Mouse (Mus musculus) right cerebral cortex, adult 18-20 months (tissue): ENCODE results near the gene Rps6kc1.
A peak's percentile ranks its signal among the peaks of the same experiment; 100 is the strongest.

ENCODE experiments used
- DNase-seq: peaks from one replicate; pipeline ENCODE4 v3.0.0; 2022; ENCODE audit warnings: mixed read lengths

The Rps6kc1 gene

DNA sequence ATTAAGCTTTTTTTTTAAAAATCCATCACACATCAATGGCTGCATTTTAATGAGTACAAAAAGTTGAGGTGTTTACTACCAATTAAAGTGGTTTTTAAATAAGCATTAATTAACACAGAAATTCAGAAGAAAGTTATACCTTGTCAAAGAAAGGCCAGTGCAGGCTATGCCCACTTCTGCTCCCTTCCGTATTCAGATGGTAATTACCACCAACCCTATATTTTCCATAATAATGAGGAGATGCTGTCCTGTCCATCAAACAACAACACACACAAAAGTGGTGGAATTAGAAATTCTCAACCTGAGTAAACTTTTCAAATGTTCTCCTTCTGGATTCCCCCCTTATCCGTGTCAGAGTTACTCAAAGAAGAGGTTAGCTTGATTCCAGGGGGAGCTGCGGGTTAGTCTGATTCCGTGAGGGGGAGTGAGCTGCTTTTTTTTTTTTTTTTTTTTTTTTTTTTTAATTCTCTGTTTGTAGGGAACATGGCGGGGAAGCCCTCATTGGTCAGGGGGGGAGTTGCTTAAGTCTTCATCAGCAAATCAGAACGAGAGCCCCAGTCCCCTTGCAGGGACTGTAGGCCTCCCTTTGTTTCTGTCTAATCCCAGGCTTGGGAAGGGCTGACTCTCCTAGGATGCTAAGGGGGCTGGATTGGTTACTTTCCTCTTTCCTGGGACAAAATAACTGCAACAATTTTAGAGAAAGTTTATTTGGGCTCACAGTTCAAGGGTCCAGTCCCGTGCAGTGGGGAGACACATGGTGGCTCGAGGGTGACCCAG lies 159.6 kb downstream of the Rps6kc1 start:
- DNase-seq, result no peak

DNA sequence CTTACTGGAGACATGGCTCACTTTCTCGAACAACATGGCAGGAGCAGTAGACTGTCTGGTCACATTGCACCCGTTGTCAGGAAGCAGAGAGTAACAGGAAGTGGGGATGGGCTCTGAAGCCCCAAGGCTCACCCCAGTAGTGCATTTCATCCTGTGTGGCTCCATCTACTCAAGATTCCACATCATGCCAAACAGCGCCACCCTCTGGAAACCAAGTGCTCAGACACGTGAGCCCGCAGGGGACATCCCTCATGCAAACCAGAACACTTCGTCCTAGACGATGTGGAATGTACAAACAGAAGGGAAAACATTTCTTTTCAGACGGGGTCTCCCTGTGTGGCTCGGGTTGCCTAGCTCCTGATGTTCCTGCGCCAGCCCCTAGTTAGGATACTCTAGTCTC lies 162.6 kb downstream of the Rps6kc1 start:
- DNase-seq, result no peak

DNA sequence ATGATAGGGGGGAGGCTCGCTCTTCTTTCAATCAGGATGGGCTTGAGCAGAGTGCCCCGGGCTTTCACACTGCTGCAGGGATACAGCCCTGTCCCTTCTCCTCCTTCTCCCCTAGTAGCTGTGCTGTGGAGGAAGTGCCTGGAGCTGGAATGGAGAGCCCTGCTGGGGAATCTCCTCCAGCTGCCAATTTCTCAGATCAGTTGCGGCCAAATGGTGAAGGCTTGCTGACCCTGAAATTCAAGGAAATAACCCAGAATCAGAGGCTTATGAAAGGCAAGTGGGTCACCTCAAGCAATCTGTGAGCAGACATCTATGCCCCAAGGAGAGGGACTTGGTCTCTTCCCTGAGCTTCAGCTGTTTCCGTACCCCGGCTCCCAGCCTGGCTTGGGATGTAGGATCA lies 170.1 kb downstream of the Rps6kc1 start:
- no peak for DNase-seq

DNA sequence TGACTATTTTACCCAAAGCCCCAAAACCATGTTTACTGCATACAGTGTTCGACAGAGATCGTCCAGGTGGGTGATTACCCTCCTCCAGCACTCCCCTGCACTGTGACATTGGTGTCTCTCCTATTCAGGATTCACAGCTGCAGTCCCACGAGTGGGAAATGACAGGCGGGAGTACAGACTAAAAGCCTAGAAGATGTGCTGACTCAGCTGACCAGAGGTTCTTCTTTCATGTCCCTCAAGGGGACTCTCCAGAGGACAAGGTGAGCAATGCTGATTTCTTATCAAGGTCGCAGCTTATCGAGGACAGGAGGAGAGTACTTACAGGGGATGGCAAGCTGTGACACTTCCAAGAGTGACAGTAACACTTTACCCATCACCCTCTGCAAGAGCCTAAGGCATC lies 178.8 kb downstream of the Rps6kc1 start:
- DNase-seq, result no peak

DNA sequence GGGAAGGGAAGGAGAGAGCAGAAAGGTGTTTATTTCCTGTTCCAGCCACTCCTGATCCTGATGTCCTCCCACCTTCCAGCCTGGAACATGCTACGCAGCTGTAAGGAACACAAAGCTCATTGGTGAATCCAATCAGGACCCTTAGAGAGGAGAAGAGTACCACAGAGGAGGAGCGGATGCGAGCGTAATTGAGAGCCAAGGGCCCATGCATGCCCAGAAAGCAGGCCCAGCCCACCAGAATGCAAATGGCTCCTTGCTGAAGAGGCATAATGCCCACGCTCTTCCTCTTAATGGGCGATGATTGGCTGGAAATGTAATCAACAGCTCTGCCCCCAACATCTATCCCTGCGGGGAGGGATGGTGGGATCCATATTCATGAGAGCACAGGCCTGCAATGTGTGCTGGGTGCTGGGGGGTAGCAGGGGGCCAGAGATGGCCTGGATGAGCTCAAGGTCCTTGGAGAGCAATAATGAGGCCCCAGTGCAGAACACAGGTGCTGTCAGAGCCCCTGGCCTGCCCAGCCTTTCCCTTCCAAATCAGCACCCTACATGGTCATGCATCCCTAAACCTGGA lies 182.0 kb downstream of the Rps6kc1 start:
- no peak for DNase-seq

DNA sequence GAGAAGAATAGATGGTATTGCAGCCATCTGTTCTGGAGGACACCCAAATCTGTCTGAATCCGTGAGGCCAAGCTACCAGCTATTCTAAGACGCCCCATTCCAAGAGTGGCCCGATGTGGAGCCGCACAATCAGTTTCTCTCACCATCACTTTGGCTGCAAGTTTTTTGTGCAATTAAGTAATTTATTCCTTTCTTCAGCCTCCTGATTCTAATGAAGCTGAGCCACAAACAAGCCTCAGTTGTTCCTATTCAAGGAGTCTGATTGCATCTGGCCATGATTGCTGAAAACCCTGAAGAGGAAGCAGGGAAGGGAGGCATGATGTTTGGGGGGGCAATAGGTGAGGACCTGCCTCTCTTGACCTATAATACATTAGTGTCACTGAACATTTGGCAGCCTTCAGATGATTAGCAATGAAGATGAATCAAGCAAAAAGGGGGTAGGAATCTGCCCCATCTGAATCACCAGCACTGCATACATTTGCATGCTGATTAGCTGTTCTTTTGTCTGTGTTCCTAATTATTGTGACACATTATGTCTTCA lies 183.4 kb downstream of the Rps6kc1 start:
- peak; percentile 28 for DNase-seq

DNA sequence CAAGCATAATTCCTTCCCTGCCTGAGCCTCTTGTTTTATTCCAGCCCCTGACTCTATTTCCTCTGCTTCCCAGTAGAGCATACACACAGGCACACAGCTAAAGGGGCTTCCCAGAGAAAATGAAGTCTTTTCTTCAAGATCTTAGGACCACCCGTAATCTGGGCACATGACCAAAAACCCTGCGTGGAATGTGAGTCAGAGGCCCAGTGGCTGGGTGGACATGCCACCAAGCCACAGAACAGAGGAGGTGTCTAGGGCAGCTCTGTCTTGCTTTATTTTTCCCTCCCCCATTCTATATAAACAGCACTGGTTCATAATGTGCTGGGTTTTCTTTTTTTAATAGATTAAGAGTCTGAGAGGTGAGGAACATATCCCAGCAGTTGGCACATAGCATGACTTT lies 184.2 kb downstream of the Rps6kc1 start:
- DNase-seq, result no peak

DNA sequence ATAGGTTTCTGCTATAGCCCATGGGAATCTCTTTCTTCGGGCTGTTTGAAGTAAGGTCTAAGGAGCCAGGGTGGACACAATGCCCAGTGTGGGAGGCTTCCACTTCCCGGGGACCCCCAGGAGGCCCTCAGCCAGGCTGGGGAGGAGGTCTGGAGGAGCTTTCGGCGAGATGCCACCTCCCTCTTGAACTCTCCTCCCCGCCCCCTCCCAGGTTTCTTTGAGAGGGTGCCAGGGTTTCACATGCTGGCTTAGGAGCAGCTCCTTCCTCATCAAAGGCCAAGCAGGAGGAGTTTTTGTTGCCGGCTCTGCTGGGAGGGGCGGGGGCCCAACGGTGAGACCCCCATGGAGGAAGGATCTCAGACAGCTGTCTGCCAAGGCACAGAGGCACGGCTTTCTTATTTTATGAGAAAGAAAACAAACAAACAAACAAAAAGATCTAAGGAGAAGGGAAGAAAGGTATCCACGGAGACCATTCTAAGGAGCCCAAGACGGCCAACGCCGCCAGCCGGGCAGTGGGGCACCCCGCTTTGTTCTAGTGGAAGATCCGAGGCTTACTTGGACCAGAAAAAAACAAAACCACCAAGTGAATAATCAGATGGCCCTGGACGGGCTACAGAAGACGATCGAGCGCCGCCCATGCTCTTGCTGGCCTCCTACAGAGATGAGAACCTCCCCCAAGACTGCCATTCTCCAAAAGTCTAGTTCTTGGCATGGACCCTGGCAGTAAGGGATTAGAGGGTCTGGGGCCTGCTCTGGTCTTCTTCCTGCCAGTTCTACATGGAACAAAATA lies 186.8 kb downstream of the Rps6kc1 start:
- peak; percentile 14 for DNase-seq

DNA sequence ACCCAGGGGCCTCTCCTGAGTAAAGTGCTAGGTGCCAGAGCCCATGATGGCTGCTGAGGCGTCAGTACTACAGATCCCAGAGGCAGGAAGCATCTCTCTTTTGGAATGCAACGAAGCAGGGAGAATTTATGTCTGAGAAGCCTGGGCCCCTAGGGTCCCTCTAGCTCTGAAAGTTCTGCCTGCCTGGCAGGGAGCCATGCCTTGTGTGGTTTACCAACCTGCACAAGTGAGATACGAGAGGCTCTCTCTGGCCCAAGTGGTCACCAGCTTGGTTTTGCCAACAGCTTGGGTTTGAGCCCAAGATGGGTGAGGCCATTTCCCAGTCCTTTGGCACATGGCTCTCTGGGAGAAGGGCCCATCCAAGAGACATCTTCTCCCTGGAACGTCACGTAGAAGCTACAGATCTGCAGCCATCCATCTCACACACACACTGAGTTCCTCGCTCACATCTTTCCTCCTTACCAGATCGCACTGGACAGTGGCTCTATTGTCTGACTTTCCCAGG lies 187.6 kb downstream of the Rps6kc1 start:
- no peak for DNase-seq

DNA sequence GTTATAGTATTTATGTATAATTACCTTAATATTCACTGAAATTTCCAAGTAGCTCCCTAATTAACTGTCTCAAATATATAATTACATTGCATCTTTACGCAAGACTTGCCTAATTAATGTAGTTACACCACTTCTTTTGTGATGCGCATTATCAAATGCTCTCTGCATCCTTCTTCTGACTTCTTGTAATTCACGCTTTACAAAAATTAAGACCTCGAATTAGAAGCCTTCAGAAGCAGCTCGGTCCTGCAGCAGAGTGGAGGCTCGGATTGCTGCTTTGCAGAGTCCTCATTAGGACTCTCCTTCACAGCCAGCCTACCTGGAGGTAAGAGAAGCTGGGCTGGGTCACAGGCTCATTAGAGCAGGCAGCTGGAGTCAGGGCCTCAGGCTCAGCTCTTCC lies 197.7 kb downstream of the Rps6kc1 start:
- no peak for DNase-seq

DNA sequence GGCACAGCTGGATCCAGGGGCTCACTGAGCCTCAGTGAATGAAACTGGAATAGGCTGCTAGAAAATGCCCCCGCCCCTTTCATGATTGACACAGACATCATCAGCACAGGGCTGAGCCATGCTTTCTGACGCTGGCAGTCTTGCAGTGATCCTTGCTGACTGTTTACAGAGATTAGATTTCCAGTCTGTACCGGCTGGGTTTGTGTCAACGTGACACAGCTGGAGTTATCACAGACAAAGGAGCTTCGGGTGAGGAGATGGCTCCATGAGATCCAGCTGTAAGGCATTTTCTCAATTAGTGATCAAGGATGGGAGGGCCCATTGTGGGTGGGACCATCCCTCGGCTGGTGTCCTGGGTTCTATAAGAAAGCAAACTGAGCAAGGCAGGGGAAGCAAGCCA lies 214.0 kb downstream of the Rps6kc1 start:
- DNase-seq, result no peak

DNA sequence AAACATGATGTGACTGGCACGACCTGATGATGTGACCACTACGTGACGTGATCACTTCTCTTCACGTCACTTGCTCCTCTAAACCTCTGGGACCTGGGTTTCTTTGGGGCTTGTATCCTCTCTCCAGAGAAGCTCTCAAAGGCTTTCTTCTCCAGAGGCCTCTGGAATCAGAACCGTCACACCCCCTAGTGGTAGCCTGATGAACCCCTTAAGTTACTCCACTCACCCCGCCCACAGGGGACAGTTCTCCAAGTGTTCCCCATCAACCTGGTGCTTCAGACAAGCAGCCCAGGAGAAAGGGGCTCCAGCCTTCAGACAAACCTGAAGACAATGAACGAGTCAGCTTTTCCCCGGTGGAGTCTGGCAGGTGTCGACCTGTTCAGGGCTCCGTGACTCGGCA lies 216.0 kb downstream of the Rps6kc1 start:
- DNase-seq, result peak; percentile 66

DNA sequence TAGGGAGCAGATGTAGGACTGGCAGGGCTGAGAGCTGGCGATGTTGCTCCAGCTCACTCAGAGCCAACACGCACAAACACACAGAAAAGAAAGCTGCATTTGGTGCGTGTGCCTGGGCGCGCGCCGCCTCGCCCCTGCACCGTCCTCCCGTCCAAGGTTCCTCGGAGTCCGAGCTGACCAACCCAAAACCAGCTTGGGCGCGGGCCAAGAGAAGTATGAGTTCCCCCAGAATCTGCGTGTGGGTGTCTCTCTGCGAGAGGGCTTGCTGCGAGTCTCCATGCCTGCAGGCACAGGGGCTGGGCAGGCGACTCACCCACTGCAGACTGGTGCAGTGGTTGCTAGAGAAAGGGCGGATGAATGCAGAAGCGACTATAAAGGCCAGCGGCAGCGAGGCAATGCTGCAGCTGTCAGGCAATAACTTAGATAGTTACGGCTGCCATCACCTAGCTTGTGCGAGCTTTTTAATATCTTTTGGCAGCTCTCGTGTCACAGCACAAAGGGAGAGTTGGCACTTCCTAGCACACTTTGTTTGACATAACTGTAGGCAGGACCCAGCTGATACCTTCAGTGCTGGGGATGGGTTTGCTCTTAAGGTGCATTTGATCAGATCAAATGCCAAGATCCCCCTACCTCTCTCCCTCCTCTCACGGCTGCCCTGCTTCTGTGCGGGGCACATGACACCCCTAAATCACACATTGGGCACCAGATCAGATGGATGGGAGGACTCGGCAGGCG lies 220.9 kb downstream of the Rps6kc1 start:
- DNase-seq, result peak; percentile 20

DNA sequence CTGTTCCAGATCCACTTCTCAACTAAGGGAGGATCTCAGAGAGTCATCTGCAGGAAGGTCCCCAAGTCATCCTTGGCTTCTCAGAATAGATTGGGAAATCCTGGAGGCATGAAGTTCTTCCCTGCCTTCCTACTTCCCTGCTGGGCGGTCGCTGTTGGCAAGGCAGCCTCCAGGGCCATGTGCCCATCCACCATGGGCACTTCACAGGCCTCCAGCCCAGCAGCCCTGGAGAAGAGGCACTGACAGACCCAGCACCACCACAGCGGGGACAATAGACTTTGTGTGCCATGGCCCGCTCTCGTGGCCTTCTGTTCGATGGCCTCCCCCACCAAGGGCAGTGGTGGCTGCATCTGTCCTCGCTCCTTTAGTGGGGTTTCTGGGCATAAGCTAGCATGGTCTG lies 228.5 kb downstream of the Rps6kc1 start:
- no peak for DNase-seq

DNA sequence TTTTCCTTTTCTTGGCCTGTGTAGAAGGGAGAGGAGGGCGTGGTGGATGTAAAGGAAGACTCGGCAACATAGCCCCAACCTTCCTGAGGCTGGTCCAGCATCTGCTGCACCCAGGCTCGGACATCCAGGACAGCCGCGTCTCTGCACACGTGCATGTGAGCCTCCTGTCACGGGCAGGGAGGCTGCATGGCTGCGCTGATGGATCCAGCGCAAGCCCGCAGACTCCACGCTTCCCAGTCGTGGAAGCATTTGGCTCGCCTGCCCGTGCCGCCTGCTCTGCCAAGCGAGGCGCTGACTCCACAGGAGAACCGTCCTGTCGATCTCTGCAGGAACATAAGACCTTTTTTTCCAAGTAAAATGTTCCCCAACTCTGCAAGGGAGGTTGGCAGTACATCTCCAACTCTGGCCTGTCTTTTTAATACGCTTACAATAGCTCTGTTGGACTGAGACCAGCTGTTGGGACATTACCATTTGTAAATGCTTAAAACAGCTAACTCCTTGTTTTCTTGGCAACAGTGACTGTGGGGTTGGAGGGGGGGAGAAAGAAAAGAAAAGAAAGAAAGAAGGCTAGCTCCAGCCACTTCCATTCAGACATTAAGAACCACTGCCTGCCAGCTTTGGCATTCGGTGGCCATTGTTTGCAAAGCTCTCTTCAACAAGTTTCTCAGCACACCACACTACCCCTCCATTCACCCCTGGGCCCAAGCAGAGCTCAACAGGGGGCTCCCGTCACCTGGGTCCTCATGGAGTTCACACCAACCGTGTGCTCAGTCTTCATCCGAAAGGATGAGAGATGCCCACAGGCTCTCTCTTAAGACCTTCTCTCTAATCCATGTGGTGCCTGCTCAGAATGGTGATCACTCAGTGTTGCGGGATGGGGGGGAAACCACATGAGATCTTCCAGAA lies 229.3 kb downstream of the Rps6kc1 start:
- DNase-seq, result peak; percentile 60

DNA sequence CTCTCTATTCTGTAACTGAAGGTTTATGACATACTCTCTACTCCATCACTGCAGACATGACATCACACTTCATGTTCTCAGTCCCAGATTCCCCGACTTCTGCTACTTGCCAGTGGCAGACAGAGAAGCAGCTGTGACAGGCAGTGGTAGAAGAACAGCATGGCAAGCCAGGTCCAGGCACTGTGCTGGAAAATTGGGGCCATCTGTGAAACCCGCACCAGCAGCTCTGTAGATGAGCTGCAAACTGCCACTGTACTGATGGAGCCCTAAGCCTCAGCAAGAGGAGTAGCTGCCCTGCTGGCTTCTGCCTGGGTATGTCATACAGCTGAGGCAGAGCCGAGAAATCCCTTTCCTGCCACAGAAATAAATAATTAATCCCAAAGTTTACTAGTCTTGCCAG lies 236.1 kb downstream of the Rps6kc1 start:
- no peak for DNase-seq

DNA sequence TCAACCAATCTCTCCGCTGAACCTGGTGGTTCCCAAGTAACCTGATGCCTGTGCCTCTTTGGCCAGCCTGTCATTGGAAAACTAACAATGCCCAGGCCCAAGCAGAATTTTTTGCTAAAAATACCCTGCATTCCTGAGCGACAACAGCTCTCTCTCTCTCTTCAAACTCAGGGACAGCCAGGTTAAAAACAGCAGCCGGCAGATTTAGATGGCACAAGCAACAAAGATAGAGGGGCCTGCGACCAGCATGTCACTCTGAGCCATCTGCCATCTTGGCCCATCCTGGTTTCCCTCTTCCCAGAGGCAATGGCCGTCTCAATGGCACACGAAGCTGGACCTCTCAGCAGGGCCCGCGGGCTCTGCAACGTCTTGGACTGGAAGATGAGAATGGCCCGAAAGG lies 242.5 kb downstream of the Rps6kc1 start:
- DNase-seq, result no peak

DNA sequence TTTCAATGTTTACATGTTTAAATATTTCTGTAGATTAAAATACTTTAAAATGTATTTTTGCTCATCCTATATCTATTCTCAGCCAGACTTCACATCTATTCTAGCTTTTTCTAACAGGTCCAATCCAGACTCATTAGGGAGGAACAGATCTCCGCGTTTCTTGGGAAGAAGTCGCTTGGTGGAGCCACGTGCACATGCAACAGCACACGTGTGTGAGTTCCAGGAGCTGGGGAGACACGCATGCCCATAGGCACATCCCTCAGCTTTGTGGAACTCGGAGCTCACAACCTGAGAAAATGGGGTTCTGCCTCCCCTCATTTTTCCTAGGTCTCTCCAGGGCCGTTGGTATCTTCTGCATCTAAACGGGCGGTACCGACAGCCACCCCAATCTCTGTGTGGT lies 243.7 kb downstream of the Rps6kc1 start:
- DNase-seq, result no peak

DNA sequence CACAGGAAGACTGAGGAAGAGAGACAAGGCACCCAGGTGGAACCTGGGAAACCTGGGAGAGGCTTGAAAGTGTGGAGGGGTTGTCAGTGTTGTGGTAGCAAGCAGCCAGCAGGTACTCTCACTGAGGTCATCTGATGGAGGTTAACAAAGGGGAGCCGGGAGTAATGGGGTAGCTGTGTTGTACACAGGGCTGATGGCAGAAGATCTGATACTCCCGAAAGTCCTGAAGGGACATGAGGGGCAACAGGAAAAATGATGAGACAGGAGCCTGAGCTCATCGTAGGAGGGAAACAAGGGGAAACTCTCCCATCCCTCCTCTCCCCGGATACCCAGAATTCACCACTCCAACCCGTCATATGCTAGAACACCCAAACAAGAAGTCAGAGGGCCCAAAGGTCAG lies 244.2 kb downstream of the Rps6kc1 start:
- no peak for DNase-seq

DNA sequence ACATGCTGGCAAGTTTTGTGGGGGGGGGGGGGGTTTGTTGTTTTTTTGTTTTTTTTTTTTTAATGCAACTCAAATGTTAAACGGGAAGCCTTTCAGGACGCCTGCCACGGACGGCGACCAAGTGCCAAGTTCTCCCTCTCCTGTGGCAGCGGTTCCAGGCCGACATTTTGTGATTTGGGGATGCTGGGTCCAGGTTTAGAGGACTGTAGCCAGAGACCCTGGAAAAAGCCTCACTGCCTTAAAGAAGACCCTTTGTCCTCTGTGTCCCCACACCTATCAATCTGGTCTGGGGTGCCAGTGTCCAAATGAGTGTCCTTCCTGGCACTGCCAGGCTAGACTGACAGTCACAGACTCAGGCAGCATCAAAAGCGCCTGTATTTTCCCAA lies 246.1 kb downstream of the Rps6kc1 start:
- no peak for DNase-seq

DNA sequence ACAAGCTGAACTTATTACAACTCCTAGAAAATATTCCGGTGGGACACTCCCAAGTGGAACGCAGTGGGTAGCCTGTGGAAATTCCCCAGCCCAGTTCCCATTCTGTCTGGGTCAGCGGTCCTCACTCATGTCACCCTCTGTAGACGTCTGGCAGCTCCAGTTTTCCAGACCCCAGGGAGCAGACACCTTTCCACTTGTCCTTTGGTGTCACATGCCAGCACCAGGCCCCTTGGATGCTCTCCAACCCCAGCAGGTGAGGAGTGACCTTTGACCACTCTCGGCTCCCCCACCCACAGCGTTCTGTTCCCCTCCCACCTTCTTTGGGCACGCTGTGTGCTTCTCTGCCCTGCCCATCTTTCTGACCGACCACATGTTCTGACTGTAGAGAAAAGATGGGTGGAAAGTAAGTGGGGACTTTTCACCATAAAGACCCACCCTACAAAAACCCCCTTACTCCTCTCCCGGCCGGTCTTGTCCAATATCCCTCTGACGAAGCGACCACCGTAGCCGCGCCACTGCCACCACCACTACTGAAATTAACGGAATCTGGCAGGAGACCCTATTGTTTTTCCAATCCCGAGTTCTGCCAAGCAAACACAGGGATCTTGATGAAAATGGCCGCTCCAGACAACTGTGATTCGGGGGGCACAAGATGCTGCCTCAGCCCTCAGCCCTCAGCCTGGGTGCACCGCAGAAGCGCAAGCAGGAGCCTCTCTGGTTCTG lies 246.6 kb downstream of the Rps6kc1 start:
- no peak for DNase-seq
